Mouse (Mus musculus) heart, adult 9 months (tissue): Measurements from ENCODE around the gene Brsk1.

Source experiments
- DNase-seq, 2 experiments: peaks; one replicate each; pipeline ENCODE4 v3.0.0; 2022; ENCODE audit warnings: low spot score in 2 of 2

Brsk1 gene

GRCm38 (mm10) chr7:4739544-4740275 lies 49.3 kb downstream of the Brsk1 start, which contains the start of gene Kmt5c:
Gene Kmt5c, plus strand, starts transcription at chr7:4740115.
- DNase-seq = peak; percentile 100

GRCm38 (mm10) chr7:4740309-4740727 lies 49.9 kb downstream of the Brsk1 start:
- DNase-seq = no peak

DNA sequence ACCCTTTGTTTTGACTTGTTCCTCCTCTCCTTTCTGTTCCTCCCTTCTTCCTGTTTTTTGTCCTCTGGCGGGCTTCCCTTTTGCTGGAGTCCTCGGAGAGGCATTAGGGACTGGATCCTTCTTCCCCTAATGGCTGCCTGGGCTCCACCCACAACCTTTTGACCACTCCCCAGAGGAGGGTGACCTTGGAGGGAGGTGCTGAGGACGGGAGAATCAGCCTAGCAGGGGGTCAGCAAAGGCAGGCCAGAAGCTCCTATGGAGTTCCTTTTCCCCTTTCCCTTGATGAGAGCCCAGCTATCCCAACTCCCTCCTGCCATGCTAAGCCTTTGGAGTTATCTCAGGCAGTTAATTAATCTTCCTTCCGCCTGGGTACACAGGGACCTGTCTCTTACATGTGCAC lies 50.7 kb downstream of the Brsk1 start:
- DNase-seq = peak; percentile 67 to 70

GRCm38 (mm10) chr7:4741672-4742481 lies 51.5 kb downstream of the Brsk1 start:
- DNase-seq = no peak

GRCm38 (mm10) chr7:4742482-4742819 lies 52.0 kb downstream of the Brsk1 start:
- DNase-seq = no peak

DNA sequence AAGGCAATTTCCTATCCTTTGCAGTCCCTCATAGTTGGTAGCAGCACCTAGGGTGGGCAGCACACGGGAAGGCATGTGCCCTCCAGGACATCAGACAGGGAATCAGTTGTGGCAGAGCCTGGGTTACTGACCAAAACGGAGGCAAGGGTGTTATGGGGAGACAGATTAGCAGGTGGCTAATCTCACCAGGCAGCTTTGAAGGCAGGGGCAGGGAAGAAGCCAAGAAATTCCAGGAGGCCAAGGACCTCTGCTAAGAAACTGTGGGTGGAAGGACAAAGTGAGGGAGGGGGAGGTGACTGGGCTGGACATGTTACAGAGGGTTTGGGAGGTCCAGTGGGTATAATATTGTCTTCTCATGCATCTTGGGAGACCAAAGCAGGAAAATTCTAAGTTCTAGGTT lies 53.0 kb downstream of the Brsk1 start:
- no peak for DNase-seq

- DNase-seq = no peak
These were observed 54.5 kb downstream of the Brsk1 start for GRCm38 (mm10) chr7:4744886-4745285.

DNA sequence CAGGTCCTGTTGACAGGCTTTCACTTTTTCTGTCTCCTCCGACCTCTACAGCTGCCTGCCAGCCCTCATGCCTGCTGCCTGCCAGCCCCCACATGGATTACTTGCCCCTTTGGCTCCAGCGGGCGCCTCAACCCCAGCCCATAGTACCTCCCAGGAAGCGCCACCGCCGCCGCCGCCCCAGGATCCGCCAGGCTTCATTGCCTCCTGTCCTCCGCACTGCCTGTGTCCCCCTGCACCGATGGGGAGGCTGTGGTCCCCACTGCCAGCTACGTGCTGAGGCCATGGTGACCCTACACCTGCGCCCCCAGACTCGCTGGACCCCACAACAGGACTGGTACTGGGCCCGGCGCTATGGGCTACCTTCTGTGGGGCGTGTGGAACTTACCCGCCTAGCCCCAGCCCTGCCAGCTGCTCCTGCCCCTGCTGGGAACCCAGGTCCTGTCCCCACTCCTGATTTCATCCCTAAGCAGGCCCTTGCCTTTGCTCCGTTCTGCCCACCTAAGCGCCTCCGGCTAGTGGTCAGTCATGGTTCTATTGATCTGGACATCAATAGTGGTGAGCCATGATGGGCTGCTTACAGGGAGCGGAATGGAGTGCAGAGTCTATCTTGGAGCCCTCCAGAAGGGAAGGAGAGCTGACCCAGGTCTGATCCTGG lies 56.0 kb downstream of the Brsk1 start:
- DNase-seq = no peak

- DNase-seq = no peak
These were observed 56.9 kb downstream of the Brsk1 start for GRCm38 (mm10) chr7:4747156-4747899.

GRCm38 (mm10) chr7:4748321-4748720 lies 57.9 kb downstream of the Brsk1 start:
- no peak for DNase-seq

- DNase-seq = no peak
These were observed 58.8 kb downstream of the Brsk1 start for GRCm38 (mm10) chr7:4749169-4749568.

DNA sequence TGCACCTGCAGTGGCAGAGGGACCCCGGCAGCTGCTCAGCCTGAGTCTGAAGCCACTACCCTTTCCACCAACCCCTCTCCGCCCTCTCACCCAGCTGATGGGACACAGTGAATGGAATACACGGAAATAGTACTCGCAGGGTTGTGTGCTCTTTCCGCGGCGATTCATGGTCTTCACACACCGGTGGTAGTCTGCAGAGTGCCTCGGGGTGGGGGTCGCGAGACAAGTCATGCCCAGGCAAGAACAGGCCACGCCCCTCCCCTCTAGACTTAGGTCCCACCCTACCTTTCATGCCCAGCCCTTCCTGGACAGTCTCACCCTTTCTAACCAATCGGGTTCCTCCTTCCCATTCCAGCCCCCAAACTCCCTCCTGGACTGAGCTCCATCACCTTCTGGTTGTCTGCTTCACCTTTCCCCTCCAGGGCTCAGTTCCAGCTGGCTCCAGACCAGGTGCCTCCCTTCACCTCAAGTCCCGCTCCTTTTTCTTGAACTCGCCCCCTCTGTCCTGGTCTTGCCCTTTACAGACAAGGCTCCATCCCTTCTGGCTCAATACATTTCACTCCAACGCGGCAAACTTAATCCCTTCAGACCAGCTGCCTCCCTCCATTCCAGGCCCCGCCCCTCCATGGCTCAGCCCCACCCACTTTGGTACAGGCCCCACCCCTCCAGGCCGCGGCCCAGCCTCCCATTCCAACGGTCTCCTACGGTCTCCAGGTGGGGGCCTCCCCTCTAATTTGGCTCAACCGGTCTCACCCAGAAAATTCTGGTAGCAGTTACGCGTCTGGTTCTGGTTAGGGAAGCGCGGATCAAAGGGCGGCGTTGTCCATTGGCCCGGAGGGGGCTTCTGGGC lies 61.8 kb downstream of the Brsk1 start:
- DNase-seq = no peak

DNA sequence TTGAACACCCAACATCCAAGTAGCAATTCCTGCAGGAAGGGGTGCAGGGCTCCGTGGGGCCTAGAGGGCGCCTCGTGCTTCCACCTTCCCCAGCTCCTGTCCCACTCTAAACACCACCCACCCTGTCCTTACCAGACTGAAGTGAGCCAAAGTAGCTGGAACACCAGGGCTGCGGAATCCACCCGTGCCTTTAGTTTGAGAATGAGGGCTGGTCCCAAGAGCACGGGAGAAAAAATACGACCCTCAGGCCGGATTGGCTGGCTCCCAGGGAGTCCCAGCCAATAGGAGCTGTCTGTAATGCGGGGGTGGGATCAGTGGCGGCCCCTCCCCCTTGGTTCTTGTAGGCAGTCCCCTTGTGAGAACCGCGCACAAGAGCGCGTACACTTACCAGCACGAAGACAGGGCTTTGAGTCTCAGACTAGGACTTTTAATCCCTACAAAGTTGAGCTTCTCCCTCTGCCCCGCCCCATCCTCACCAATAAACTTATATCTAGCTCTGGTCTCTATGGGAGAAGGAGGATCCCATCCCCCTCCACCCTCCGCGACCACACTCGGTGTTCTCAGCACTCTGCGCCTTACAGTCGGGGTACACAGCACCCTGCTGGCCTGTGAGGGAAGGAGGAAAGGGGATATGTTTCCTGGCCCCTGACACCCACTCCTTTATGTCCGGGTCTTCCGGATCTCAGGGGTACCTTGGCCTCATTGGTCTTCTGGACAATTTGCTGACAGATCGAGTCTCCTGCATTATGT lies 62.6 kb downstream of the Brsk1 start, which contains the start of gene Cox6b2:
Gene Cox6b2, minus strand, starts transcription at position 274 of the 750 bp plus-strand sequence.
- DNase-seq = peak; percentile 37 to 45

GRCm38 (mm10) chr7:4759670-4760069 lies 69.3 kb downstream of the Brsk1 start:
- no peak for DNase-seq

GRCm38 (mm10) chr7:4764946-4765710 lies 74.7 kb downstream of the Brsk1 start:
- no peak for DNase-seq
